Mouse (Mus musculus): Measurements from ENCODE around the gene Mmd2. TPM values are rescaled to one million over a fixed set of nuclear protein-coding genes. Genes with fewer than 3 reads are reported as not detected.

The Mmd2 gene
- total and polyA plus RNA-seq, 3 experiments: not detected

DNA sequence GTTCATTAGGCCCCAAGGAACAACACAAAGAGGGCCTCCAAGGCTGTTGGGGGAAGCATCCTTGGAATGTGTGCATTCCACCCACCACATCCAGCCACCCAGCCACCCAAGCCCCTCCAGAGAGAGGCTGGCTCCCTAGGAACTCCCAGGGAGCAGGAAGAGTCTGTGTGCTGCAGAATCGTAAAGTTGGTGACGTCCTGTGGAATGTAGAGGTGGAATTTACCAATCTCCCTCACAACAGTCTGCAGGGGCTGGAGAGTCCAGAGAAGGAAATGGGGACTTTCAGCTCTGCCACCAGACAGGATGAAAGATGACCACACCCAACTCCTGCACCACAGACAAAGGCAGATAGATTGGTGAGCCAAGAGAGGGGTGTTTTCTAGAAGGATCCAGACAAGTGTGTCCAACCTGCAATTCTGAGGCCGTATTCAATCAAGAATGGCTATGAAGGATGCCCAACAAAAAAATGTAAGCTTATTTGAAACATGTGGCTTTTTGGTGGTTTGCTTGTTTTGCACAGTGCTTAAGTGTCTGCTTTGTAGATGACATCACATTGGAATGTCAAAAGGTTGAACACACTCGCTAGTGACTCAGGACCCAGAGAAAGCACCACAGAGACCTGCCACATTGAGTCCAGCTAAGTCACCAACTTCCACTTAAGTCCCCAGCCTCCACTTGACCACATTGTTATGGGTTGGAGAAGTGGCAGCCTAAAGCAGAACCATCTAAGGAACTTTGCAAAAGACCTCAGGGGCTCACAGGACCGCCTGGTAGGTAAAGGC, 63.4 kb downstream of the Mmd2 start:
- H3K9ac ChIP-seq (ENCODE audit: control insufficient read depth, low read depth, low read length, poor library complexity, severe bottlenecking): no peak overlapping the region
- DNase-seq (ENCODE audit: low read depth, low spot score): no peak
- no peaks in the 10 kb centered on the region for H3K4me1 ChIP-seq (ENCODE audit: control insufficient read depth in 1 of 2, insufficient read depth in 2 of 2, low read length in 2 of 2)
- no peak overlapping the region for H3K27ac ChIP-seq (ENCODE audit: control insufficient read depth, low read depth, low read length)
- no peak overlapping the region for H3K4me3 ChIP-seq (ENCODE audit: control insufficient read depth in 1 of 2, insufficient read depth in 1 of 2, low read depth in 2 of 2, low read length in 2 of 2)
- no peak for TF ChIP-seq MYC (IDR thresholded peaks at IDR 0.05; ENCODE audit: low read depth, low read length)
- no peak for TF ChIP-seq CHD2 (IDR thresholded peaks at IDR 0.05; ENCODE audit: low read length)
- TF ChIP-seq POLR2A (IDR thresholded peaks at IDR 0.05; ENCODE audit: control insufficient read depth in 1 of 2, insufficient read depth in 1 of 2, low read depth in 1 of 2, low read length in 2 of 2, poor library complexity in 1 of 2): no peak
- TF ChIP-seq POLR2AphosphoS2 (IDR thresholded peaks at IDR 0.05; ENCODE audit: low read length): no peak
- TF ChIP-seq CHD1 (IDR thresholded peaks at IDR 0.05; ENCODE audit: low read depth, low read length): no peak
- no peak for TF ChIP-seq JUND (IDR thresholded peaks at IDR 0.05; ENCODE audit: low read depth, low read length)
- TF ChIP-seq MAZ (IDR thresholded peaks at IDR 0.05; ENCODE audit: low read depth, low read length): no peak
- TF ChIP-seq CTCF (IDR thresholded peaks at IDR 0.05 in 2 of 3, conservative IDR thresholded peaks at IDR 0.05 in 1 of 3; ENCODE audit: control insufficient read depth in 1 of 3, insufficient read depth in 1 of 3, low read depth in 2 of 3, low read length in 3 of 3, poor library complexity in 1 of 3, severe bottlenecking in 1 of 3): no peak
- no peak for TF ChIP-seq ZMIZ1 (IDR thresholded peaks at IDR 0.05; ENCODE audit: low read depth, low read length)
- TF ChIP-seq NELFE (IDR thresholded peaks at IDR 0.05; ENCODE audit: low read depth, low read length): no peak
- TF ChIP-seq UBTF (IDR thresholded peaks at IDR 0.05; ENCODE audit: borderline replicate concordance, insufficient read depth, low read depth, low read length): no peak
- no peak for TF ChIP-seq MYB (IDR thresholded peaks at IDR 0.05; ENCODE audit: low read depth, low read length)
- TF ChIP-seq MAX (IDR thresholded peaks at IDR 0.05; ENCODE audit: low read length): no peak
- H3K27me3 ChIP-seq (ENCODE audit: control insufficient read depth in 1 of 2, insufficient read depth in 2 of 2, low read length in 2 of 2): no peaks in the 10 kb centered on the region
- no peaks in the 10 kb centered on the region for H3K9me3 ChIP-seq (replicated peaks; ENCODE audit: insufficient read depth, low read length)
- H3K79me2 ChIP-seq (ENCODE audit: control insufficient read depth, insufficient read depth, low read length, poor library complexity): no peaks in the 10 kb centered on the region
- no peaks in the 10 kb centered on the region for H3K36me3 ChIP-seq (ENCODE audit: control insufficient read depth in 1 of 2, insufficient read depth in 2 of 2, low read length in 2 of 2)

DNA sequence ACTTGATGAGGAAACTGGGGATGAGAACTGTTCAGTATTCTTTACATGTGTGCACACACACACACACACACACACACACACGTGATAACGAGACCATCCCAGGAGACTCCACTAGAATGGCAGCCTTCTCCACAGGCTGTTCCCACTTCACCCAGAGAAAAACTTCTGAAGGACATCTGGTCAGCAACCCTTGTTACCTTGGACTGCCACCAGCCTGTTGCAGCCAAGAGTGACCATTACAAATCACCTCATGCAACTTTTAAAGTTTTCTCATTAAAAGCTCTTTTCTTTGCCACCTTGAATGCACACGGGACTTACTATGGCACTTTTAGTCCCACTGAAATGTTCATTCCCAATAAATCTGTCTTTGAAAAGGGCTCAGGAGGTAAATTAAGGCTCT, 71.3 kb downstream of the Mmd2 start:
- no peaks in the 10 kb centered on the region for H3K36me3 ChIP-seq (ENCODE audit: control insufficient read depth in 1 of 2, insufficient read depth in 2 of 2, low read length in 2 of 2)
- no peaks in the 10 kb centered on the region; a peak in 2 of 4 replicates for H3K27me3 ChIP-seq (ENCODE audit: control insufficient read depth in 1 of 2, insufficient read depth in 2 of 2, low read length in 2 of 2)
- no peak for DNase-seq (ENCODE audit: low read depth, low spot score)
- no peaks in the 10 kb centered on the region for H3K79me2 ChIP-seq (ENCODE audit: control insufficient read depth, insufficient read depth, low read length, poor library complexity)
- H3K4me3 ChIP-seq (ENCODE audit: control insufficient read depth in 1 of 2, insufficient read depth in 1 of 2, low read depth in 2 of 2, low read length in 2 of 2): no peak overlapping the region
- H3K9ac ChIP-seq (ENCODE audit: control insufficient read depth, low read depth, low read length, poor library complexity, severe bottlenecking): no peak overlapping the region
- no peak for TF ChIP-seq HCFC1 (IDR thresholded peaks at IDR 0.05; ENCODE audit: low read depth, low read length)
- TF ChIP-seq MAX (IDR thresholded peaks at IDR 0.05; ENCODE audit: low read length): no peak
- TF ChIP-seq RAD21 (IDR thresholded peaks at IDR 0.05; ENCODE audit: low read depth, low read length): no peak
- no peak for TF ChIP-seq CHD1 (IDR thresholded peaks at IDR 0.05; ENCODE audit: low read depth, low read length)
- no peak for TF ChIP-seq UBTF (IDR thresholded peaks at IDR 0.05; ENCODE audit: borderline replicate concordance, insufficient read depth, low read depth, low read length)
- no peak for TF ChIP-seq JUND (IDR thresholded peaks at IDR 0.05; ENCODE audit: low read depth, low read length)
- no peak for TF ChIP-seq EP300 (IDR thresholded peaks at IDR 0.05; ENCODE audit: low read depth in 1 of 2, low read length in 2 of 2)
- no peak overlapping the region for H3K27ac ChIP-seq (ENCODE audit: control insufficient read depth, low read depth, low read length)
- H3K4me1 ChIP-seq (ENCODE audit: control insufficient read depth in 1 of 2, insufficient read depth in 2 of 2, low read length in 2 of 2): no peaks in the 10 kb centered on the region
- no peaks in the 10 kb centered on the region for H3K9me3 ChIP-seq (replicated peaks; ENCODE audit: insufficient read depth, low read length)

Data from MEL (cell line).